Mouse (Mus musculus) erythroid progenitor cell, adult 5-6 weeks (primary cell): ENCODE measurements at regions not wholly inside any gene's neighbourhood (a gene's known extent, or its start where the extent isn't known, plus 50 kb on each side); places are given as distances from the start of the nearest gene placed in this dataset.

Experiments
- ATAC-seq: replicated peaks from 2 replicates; pipeline ENCODE4 v1.8.0; 2016; ENCODE audit warnings: moderate number of reproducible peaks, mild to moderate bottlenecking, moderate TSS enrichment, inconsistent platforms; ENCODE audit not compliant: poor library complexity, low FRiP score, severe bottlenecking

- ATAC-seq = no peak
These were observed 243.6 kb downstream of the Drd1 start for GRCm38 (mm10) chr13:53811862-53812261.

GRCm38 (mm10) chr13:53811151-53811550, 244.4 kb downstream of the Drd1 start:
- no peak for ATAC-seq

GRCm38 (mm10) chr13:53807791-53808525, 247.5 kb downstream of the Drd1 start:
- no peak for ATAC-seq

- no peak for ATAC-seq
These were observed 249.6 kb downstream of the Drd1 start for GRCm38 (mm10) chr13:53805872-53806271.

- no peak for ATAC-seq
These were observed 254.5 kb downstream of the Drd1 start for GRCm38 (mm10) chr13:53800978-53801377.

GRCm38 (mm10) chr13:53788809-53789208, 266.7 kb downstream of the Drd1 start:
- no peak for ATAC-seq

GRCm38 (mm10) chr13:53783492-53783891, 272.0 kb downstream of the Drd1 start:
- ATAC-seq = no peak

- no peak for ATAC-seq
These were observed 276.4 kb downstream of the Drd1 start for GRCm38 (mm10) chr13:53779150-53779549.

GRCm38 (mm10) chr13:53776421-53776820, 279.1 kb downstream of the Drd1 start:
- ATAC-seq = no peak

- no peak for ATAC-seq
These were observed 279.8 kb downstream of the Drd1 start for GRCm38 (mm10) chr13:53775687-53776086.

GRCm38 (mm10) chr13:53764613-53765243, 290.8 kb downstream of the Drd1 start:
- ATAC-seq = no peak

- ATAC-seq = no peak
These were observed 284.8 kb upstream of the Msx2 start for GRCm38 (mm10) chr13:53757576-53758237.

- ATAC-seq = no peak
These were observed 284.2 kb upstream of the Msx2 start for GRCm38 (mm10) chr13:53756970-53757530.

- ATAC-seq = no peak
These were observed 282.3 kb upstream of the Msx2 start for GRCm38 (mm10) chr13:53755046-53755615.

GRCm38 (mm10) chr13:53753049-53753448, 280.2 kb upstream of the Msx2 start:
- no peak for ATAC-seq

- no peak for ATAC-seq
These were observed 268.1 kb upstream of the Msx2 start for GRCm38 (mm10) chr13:53740981-53741380.

- ATAC-seq = no peak
These were observed 266.3 kb upstream of the Msx2 start for GRCm38 (mm10) chr13:53739127-53739526.

- ATAC-seq = no peak
These were observed 262.1 kb upstream of the Msx2 start for GRCm38 (mm10) chr13:53734944-53735343.

GRCm38 (mm10) chr13:53730259-53730902, 257.5 kb upstream of the Msx2 start:
- no peak for ATAC-seq

- no peak for ATAC-seq
These were observed 257.0 kb upstream of the Msx2 start for GRCm38 (mm10) chr13:53729848-53730247.
